Mouse (Mus musculus) lung, postnatal 0 days (tissue): ENCODE data around the gene Klhl13. TPM values are rescaled to one million over a fixed set of nuclear protein-coding genes. Genes with fewer than 3 reads are reported as not detected.

Experiments used
- ATAC-seq: fragments of 200-750 bp; cut with Nextera tagmentation; 2 replicates; pipeline ENCODE4 v1.8.0; 2017; ENCODE audit warnings: moderate library complexity
- DNase-seq: peaks from one replicate; pipeline ENCODE4 v3.0.0-alpha.2; 2016; ENCODE audit warnings: low spot score
- H3K27ac ChIP-seq: fragments of 300-500 bp; sonication (generic); 2 replicates; pipeline ENCODE4 v1.5.1; 2014; ENCODE audit warnings: antibody characterized with exemption, mild to moderate bottlenecking, low read length, mixed read lengths
- H3K27me3 ChIP-seq: fragments of 300-500 bp; sonication (generic); replicated peaks from 2 replicates; pipeline ENCODE4 v1.6.1; 2014; ENCODE audit warnings: low read length, mixed read lengths; ENCODE audit not compliant: insufficient read depth
- H3K36me3 ChIP-seq: fragments of 300-500 bp; sonication (generic); 2 replicates; pipeline ENCODE4 v1.6.1; 2014; ENCODE audit warnings: low read length, mixed read lengths; ENCODE audit not compliant: insufficient read depth
- H3K4me1 ChIP-seq: fragments of 300-500 bp; sonication (generic); 2 replicates; pipeline ENCODE4 v1.6.1; 2014; ENCODE audit warnings: antibody characterized with exemption, low read depth, low read length, mixed read lengths; ENCODE audit not compliant: insufficient read depth
- H3K4me2 ChIP-seq: fragments of 300-500 bp; sonication (generic); replicated peaks from 2 replicates; pipeline ENCODE4 v1.6.1; 2014; ENCODE audit warnings: low read depth, mild to moderate bottlenecking, low read length, moderate library complexity, mixed read lengths
- H3K4me3 ChIP-seq: fragments of 300-500 bp; sonication (generic); 2 replicates; pipeline ENCODE4 v1.5.1; 2014; ENCODE audit warnings: low read depth, low read length
- H3K9ac ChIP-seq: fragments of 300-500 bp; sonication (generic); replicated peaks from 2 replicates; pipeline ENCODE4 v1.6.1; 2014; ENCODE audit warnings: low read depth, mild to moderate bottlenecking
- H3K9me3 ChIP-seq: fragments of 300-500 bp; sonication (generic); 2 replicates; pipeline ENCODE4 v1.6.1; 2016; ENCODE audit warnings: low read length, mixed read lengths
- CTCF ChIP-seq: IDR thresholded peaks from 2 replicates; pipeline ENCODE4 v1.5.1; 2016; ENCODE audit warnings: antibody characterized with exemption, mild to moderate bottlenecking
- EP300 ChIP-seq: IDR thresholded peaks from 2 replicates; pipeline ENCODE4 v1.6.1; 2016; ENCODE audit warnings: antibody characterized with exemption, mild to moderate bottlenecking, control low read depth
- WGBS: fragments of 180-500 bp; shearing (Covaris S2); extraction: QIAGEN DNeasy Blood & Tissue Kit; methylation state at CpG from one replicate; pipeline ENCODE4 v1.1.7; 2014; 5-methylcytosine and 5-hydroxymethylcytosine counted together
- polyA plus RNA-seq: library from polyadenylated mRNA; unstranded; fragments of >200 nt; fragmentation: Nextera tagmentation; extraction: Ambion mirVana; gene quantifications from 2 replicates; pipeline ENCODE4 v1.2.1, GENCODE M21; 2015

The Klhl13 gene
- 18.2 and 21.6 TPM in 2 replicates for polyA plus RNA-seq

DNA sequence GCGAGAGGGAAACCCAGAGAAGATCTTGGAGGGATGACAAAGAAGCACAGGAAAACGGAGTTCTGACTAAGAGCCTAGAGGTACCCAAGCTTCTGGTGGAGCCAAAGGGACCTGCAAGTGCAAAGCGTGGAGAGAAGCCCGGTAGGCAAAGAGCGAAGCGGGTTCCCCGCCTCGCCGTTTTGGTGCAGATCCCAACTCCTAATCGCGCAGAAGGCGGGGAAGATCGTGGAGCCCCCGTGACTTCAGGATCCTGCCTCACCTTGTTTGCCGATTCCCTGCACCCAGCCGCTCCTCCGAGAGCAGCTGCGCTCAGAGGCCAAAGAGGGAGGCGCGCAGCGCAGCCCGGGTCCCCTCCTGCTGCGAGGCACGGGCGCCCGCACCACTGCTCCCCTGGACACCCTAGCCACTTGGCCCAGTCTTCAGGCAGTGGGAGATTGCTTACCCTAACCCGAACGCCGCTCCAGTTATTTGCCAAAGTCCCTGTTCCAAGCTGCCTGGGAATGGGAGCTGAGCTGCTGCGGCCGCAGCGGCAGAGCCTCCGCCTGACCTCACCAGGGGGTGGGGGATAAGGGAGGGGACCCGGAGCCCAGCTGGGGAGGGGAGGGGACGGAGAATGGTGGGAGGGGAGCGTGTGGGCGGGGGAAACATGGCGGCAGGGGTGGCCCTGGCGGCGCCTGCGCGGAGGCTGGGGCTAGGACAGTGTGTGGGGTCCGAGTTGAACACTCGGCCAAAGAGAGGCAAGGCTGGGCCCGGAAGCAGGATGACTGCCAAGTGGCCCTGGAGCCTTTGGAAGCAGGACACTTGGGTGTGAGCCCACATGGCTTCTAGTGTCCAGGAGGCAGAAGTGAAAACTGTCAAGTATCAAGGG lies at the start of gene Klhl13:
Gene Klhl13 (minus strand): TSS at position 569 of the 868 bp plus-strand sequence.
- WGBS: 6% methylated on average over 27 of the region's 45 CpGs
- H3K4me2 ChIP-seq: peak within 1 kb of the TSS; percentile 54
- ATAC-seq (peak; percentile 93), DNase-seq (peak; percentile 44)
- H3K9ac ChIP-seq: 0 out of 2 replicates have a peak within 1 kb of the TSS, but pooled peaks have one; percentile 32
- H3K27ac ChIP-seq: peak within 1 kb of the TSS; percentile 66
- H3K36me3 ChIP-seq: no peaks in the 10 kb centered on the region
- H3K27me3 ChIP-seq: no peaks in the 10 kb centered on the region
- peak within 1 kb of the TSS; percentile 51 for H3K4me3 ChIP-seq
- H3K4me1 ChIP-seq: no peaks in the 10 kb centered on the region
- H3K9me3 ChIP-seq: no peaks in the 10 kb centered on the region
- TF ChIP-seq CTCF: no peak
- no peak for TF ChIP-seq EP300

DNA sequence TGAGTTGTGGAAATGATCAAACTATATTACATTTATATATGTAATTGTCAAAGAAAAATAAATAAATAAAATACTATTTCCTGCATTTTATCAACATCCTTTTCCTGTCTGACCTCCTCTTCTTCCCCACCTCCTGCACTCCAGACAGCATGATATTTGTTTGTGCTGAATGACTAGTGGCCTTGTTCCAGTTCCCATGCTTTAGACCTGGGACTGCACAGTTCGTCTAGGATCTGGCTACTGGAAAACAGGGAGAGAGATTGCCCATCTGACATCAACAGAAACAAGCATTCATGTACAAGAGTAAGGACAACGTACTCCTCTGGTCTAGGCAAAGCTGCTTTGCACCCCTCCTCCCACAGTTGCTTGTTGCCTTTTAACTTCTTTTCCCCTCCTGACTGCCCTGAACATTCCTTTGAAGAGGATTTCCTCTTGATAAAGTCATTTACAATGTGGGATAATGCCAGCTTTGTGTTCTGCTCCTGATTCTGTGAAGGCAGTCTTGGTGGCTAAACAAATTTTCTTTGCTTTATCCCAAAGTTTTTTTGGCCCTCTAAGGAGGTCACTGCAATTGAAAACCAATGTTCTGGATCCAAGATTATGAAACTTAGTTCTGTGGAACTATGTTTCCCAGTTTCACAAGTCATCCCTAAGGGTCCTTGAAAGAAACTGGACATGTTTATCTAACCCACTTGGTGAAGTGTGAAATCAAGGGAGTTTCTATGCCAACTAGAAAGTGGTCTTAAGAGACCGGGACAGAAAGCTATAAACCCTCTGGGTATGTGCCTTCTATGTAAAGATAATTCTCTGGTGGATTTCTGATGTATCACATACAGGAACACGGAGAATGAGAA lies 44.6 kb upstream of the Klhl13 start:
- Histone ChIP-seq H3K4me2 (no peak overlapping the region), H3K36me3 (no peaks in the 10 kb centered on the region), H3K9ac (no peak overlapping the region), H3K4me1 (no peaks in the 10 kb centered on the region), H3K27ac (no peak overlapping the region), H3K9me3 (no peaks in the 10 kb centered on the region), H3K27me3 (no peaks in the 10 kb centered on the region), H3K4me3 (no peak overlapping the region)
- 34% methylated on average over 4 of the region's 4 CpGs for WGBS
- TF ChIP-seq CTCF: no peak
- peak; percentile 38; the same call in 1 of the 2 replicates for TF ChIP-seq EP300
- peak; percentile 74 for ATAC-seq
- peak; percentile 56 for DNase-seq

DNA sequence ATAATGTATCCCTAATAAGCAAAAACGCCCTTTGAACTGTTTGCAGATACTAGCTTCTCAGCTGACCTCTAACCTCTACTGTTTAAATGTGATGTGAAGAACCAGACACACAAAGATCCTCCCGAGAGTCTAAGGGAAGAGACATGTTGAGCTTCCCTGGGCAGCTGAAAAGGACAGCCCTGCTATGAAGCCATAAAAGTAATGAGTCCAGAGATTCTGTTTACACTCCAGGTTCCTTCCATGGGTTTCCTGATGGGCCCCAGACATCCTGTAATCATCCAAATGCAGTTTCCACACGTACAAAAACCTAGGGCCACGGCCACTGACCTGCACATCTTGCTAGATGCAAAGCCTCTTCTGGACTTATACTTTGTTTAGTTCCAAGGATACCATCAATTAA lies 23.8 kb upstream of the Klhl13 start:
- 48% methylated on average over 4 of the region's 4 CpGs for WGBS

GRCm38 (mm10) chrX:23363441-23363840 lies 1.4 kb downstream of the Klhl13 start:
- H3K9me3 ChIP-seq: no peaks in the 10 kb centered on the region
- no peak overlapping the region for H3K4me3 ChIP-seq
- DNase-seq: peak; percentile 28
- H3K9ac ChIP-seq: no peak overlapping the region
- 32% methylated on average over 6 of the region's 6 CpGs for WGBS
- H3K4me2 ChIP-seq: peak overlapping the region; percentile 54
- no peaks in the 10 kb centered on the region for H3K27me3 ChIP-seq
- H3K36me3 ChIP-seq: no peaks in the 10 kb centered on the region
- no peaks in the 10 kb centered on the region for H3K4me1 ChIP-seq
- no peak overlapping the region for H3K27ac ChIP-seq
- no peak for ATAC-seq
- TF ChIP-seq EP300 (no peak), CTCF (no peak)

More for the DNA sequence above, 23.8 kb upstream of the Klhl13 start:
- Histone ChIP-seq H3K36me3 (no peaks in the 10 kb centered on the region), H3K4me3 (no peak overlapping the region), H3K27ac (no peak overlapping the region), H3K9ac (no peak overlapping the region), H3K4me1 (no peaks in the 10 kb centered on the region), H3K4me2 (no peak overlapping the region), H3K27me3 (no peaks in the 10 kb centered on the region), H3K9me3 (no peaks in the 10 kb centered on the region)
- TF ChIP-seq CTCF (no peak), EP300 (no peak)
- DNase-seq (no peak), ATAC-seq (no peak)

GRCm38 (mm10) chrX:23360446-23360845 lies 4.4 kb downstream of the Klhl13 start:
- no peaks in the 10 kb centered on the region for H3K36me3 ChIP-seq
- TF ChIP-seq CTCF (no peak), EP300 (no peak)

DNA sequence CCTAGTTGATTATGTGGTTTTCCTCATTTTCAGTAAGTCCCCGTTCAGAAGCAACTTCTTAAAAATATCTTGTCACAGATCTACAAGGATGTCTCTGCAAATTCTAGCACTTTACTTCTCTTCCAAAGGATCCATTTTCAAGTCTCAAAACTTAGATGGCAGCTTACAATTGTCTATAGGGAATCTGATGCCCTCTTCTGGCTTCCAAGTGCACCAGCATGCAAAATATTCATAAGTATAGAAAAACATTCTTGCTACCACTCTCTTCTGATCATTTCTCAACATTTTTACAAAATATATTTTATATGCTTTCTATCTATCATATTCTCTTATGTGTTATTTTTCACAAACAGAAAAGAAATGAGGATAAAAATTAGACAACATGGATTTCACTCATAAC lies 14.8 kb downstream of the Klhl13 start:
- ATAC-seq (no peak), DNase-seq (no peak)
- Histone ChIP-seq H3K27me3 (no peaks in the 10 kb centered on the region), H3K36me3 (no peaks in the 10 kb centered on the region), H3K4me3 (no peak overlapping the region), H3K9ac (no peak overlapping the region), H3K27ac (no peak overlapping the region), H3K4me1 (no peaks in the 10 kb centered on the region), H3K4me2 (no peak overlapping the region), H3K9me3 (no peaks in the 10 kb centered on the region)
- 86% methylated on average over 1 of the region's 1 CpGs for WGBS
- TF ChIP-seq CTCF: no peak; the same call in 1 of the 2 replicates
- TF ChIP-seq EP300: no peak

More at GRCm38 (mm10) chrX:23360446-23360845, 4.4 kb downstream of the Klhl13 start:
- no peak overlapping the region for H3K4me3 ChIP-seq
- no peak overlapping the region for H3K4me2 ChIP-seq
- H3K9ac ChIP-seq: no peak overlapping the region
- H3K4me1 ChIP-seq: no peaks in the 10 kb centered on the region
- DNase-seq: no peak
- H3K9me3 ChIP-seq: no peaks in the 10 kb centered on the region
- ATAC-seq: no peak
- H3K27me3 ChIP-seq: no peaks in the 10 kb centered on the region
- no peak overlapping the region for H3K27ac ChIP-seq
- WGBS: 79% methylated on average over 3 of the region's 3 CpGs
